In genomic region chr9:63612565-63613515, GRCm38 (mm10) we compare ENCODE assay signal across 9 mouse cellular contexts. TPM values are rescaled to one million over a fixed set of nuclear protein-coding genes. Genes with fewer than 3 reads are reported as not detected.
DNase-seq lines count a peak whose midpoint lies in the region; ATAC-seq and TF ChIP-seq lines count a peak whose summit lies in the region.
"Had no signal": no experiment of that assay in that cellular context is flagged by ENCODE, and none has a peak within 500 bp of the region (broad histone marks: within the 10 kb centered on the region; RNA-seq: fewer than 3 reads in every experiment).

No protein-coding gene starts in this region.

- H3K4me1 ChIP-seq in megakaryocyte, embryonic 14.5 days = peaks cover 78% of the 10 kb centered on the region
- H3K4me1 ChIP-seq in embryonic facial prominence, embryonic 11.5 days (ENCODE audit: control insufficient read depth, insufficient read depth, low read length) = peaks cover 7% of the 10 kb centered on the region
- H3K4me1 ChIP-seq in intestine, postnatal 0 days (replicated peaks; ENCODE audit: control insufficient read depth, insufficient read depth, low read length) = peaks cover 3% of the 10 kb centered on the region; the same call in 1 of the 2 replicates
- H3K4me1 ChIP-seq in lung, postnatal 0 days (ENCODE audit: insufficient read depth, low read depth, low read length) = peaks cover 19% of the 10 kb centered on the region

- peak; percentile 62 for TF ChIP-seq CTCF in intestine, postnatal 0 days (IDR thresholded peaks at IDR 0.05; ENCODE audit: low read depth)
- peak; percentile 56 for TF ChIP-seq CTCF in lung, postnatal 0 days (IDR thresholded peaks at IDR 0.05)

- peaks cover 65% of the 10 kb centered on the region for H3K36me3 ChIP-seq in megakaryocyte, embryonic 14.5 days (replicated peaks; ENCODE audit: low read length)
- peaks cover 3% of the 10 kb centered on the region; the same call in 1 of the 2 replicates for H3K36me3 ChIP-seq in embryonic facial prominence, embryonic 11.5 days (replicated peaks; ENCODE audit: control insufficient read depth, insufficient read depth, low read depth, low read length)
- peaks cover 11% of the 10 kb centered on the region; the same call in 1 of the 2 replicates for H3K36me3 ChIP-seq in intestine, postnatal 0 days (ENCODE audit: control insufficient read depth, insufficient read depth)
- peaks cover 9% of the 10 kb centered on the region; the same call in 1 of the 2 replicates for H3K36me3 ChIP-seq in lung, postnatal 0 days (ENCODE audit: insufficient read depth, low read length)

- 44% methylated on average over 16 of the region's 16 CpGs for WGBS in embryonic facial prominence, embryonic 11.5 days
- 43% methylated on average over 16 of the region's 16 CpGs for WGBS in intestine, postnatal 0 days
- WGBS in lung, postnatal 0 days = 40% methylated on average over 16 of the region's 16 CpGs

- H3K27ac ChIP-seq in embryonic facial prominence, embryonic 11.5 days (replicated peaks; ENCODE audit: low read depth, low read length) = no peak overlapping the region
- peak overlapping the region; percentile 54; the same call in 1 of the 2 replicates for H3K27ac ChIP-seq in intestine, postnatal 0 days (ENCODE audit: low read depth, low read length)
- H3K27ac ChIP-seq in lung, postnatal 0 days (ENCODE audit: low read length) = 0 out of 2 replicates have a peak overlapping the region, but pooled peaks have one; percentile 26

- peak overlapping the region; percentile 25; the same call in 1 of the 2 replicates for H3K9ac ChIP-seq in embryonic facial prominence, embryonic 11.5 days (replicated peaks; ENCODE audit: low read length)
- H3K9ac ChIP-seq in intestine, postnatal 0 days (ENCODE audit: low read depth, low read length) = 0 out of 2 replicates have a peak overlapping the region, but pooled peaks have one; percentile 26
- no peak overlapping the region for H3K9ac ChIP-seq in lung, postnatal 0 days (replicated peaks; ENCODE audit: low read depth)

- TF ChIP-seq EP300 in lung, postnatal 0 days (IDR thresholded peaks at IDR 0.05) = no peak

- H3K4me2 ChIP-seq in embryonic facial prominence, embryonic 11.5 days (ENCODE audit: low read depth, low read length) = no peak overlapping the region
- peak overlapping the region; percentile 30 for H3K4me2 ChIP-seq in intestine, postnatal 0 days (replicated peaks; ENCODE audit: low read depth)
- H3K4me2 ChIP-seq in lung, postnatal 0 days (replicated peaks; ENCODE audit: low read depth, low read length) = peak overlapping the region; percentile 25; the same call in 1 of the 2 replicates

- no peak for ATAC-seq in megakaryocyte, adult 5-6 weeks (ENCODE audit: poor library complexity, severe bottlenecking)
- peak; percentile 68; the same call in 1 of the 2 replicates for ATAC-seq in embryonic facial prominence, embryonic 11.5 days (replicated peaks; ENCODE audit: insufficient number of reproducible peaks, low FRiP score, low TSS enrichment, low read depth)
- ATAC-seq in intestine, postnatal 0 days = peak; percentile 50
- ATAC-seq in lung, postnatal 0 days = peak; percentile 77
- ATAC-seq in erythroid progenitor cell, adult 5-6 weeks (replicated peaks; ENCODE audit: low FRiP score, poor library complexity, severe bottlenecking) = no peak
- ATAC-seq: Patski had no signal

- H3K27me3 ChIP-seq in megakaryocyte, embryonic 14.5 days (replicated peaks) = no peaks in the 10 kb centered on the region
- H3K27me3 ChIP-seq in embryonic facial prominence, embryonic 11.5 days (ENCODE audit: control insufficient read depth, insufficient read depth, low read length) = no peaks in the 10 kb centered on the region
- no peaks in the 10 kb centered on the region for H3K27me3 ChIP-seq in intestine, postnatal 0 days (replicated peaks; ENCODE audit: control insufficient read depth, insufficient read depth, low read length)
- no peaks in the 10 kb centered on the region for H3K27me3 ChIP-seq in lung, postnatal 0 days (replicated peaks; ENCODE audit: insufficient read depth, low read length)
- H3K27me3 ChIP-seq: Patski had no signal

- no peaks in the 10 kb centered on the region for H3K9me3 ChIP-seq in megakaryocyte, embryonic 14.5 days
- H3K9me3 ChIP-seq in embryonic facial prominence, embryonic 11.5 days (replicated peaks; ENCODE audit: control insufficient read depth, low read length) = no peaks in the 10 kb centered on the region
- H3K9me3 ChIP-seq in intestine, postnatal 0 days (ENCODE audit: control insufficient read depth) = no peaks in the 10 kb centered on the region
- H3K9me3 ChIP-seq in lung, postnatal 0 days (ENCODE audit: low read length) = no peaks in the 10 kb centered on the region

- H3K4me3 ChIP-seq in megakaryocyte, embryonic 14.5 days (replicated peaks) = peak overlapping the region; percentile 81
- no peak overlapping the region for H3K4me3 ChIP-seq in embryonic facial prominence, embryonic 11.5 days (ENCODE audit: low read depth, low read length)
- no peak overlapping the region for H3K4me3 ChIP-seq in intestine, postnatal 0 days (ENCODE audit: low read depth, low read length)
- no peak overlapping the region for H3K4me3 ChIP-seq in lung, postnatal 0 days (ENCODE audit: low read depth, low read length)

- peak; percentile 72 for DNase-seq in embryonic facial prominence, embryonic 11.5 days (ENCODE audit: low spot score)
- peak; percentile 80 for DNase-seq in lung, postnatal 0 days (ENCODE audit: low spot score)
- DNase-seq in layer of hippocampus, adult 9-11 months = no peak
- DNase-seq in right cerebral cortex, adult 18-20 months = no peak

RNA-seq across cellular contexts. Expression of gene Aagab, which starts 10.4 kb away (rescaled TPM):
- 1.3 and 4.4 TPM in 2 replicates for polyA plus RNA-seq in megakaryocyte, embryonic 14.5 days (2012; ENCODE audit: insufficient read depth, low replicate concordance)
- 12.5 and 13.3 TPM in 2 replicates for total RNA-seq in megakaryocyte, adult 5-6 weeks (2015)
- 24.5 and 25.6 TPM in 2 replicates for total RNA-seq in megakaryocyte, adult 5-6 weeks (2017)
- 33.5 and 37.4 TPM in 2 replicates for polyA plus RNA-seq in embryonic facial prominence, embryonic 11.5 days (2014; fragmentation: Nextera tagmentation; extraction: Ambion mirVana)
- 26.1 and 26.5 TPM in 2 replicates for polyA plus RNA-seq in intestine, postnatal 0 days (2015; fragmentation: Nextera tagmentation; extraction: Ambion mirVana)
- polyA plus RNA-seq in lung, postnatal 0 days (2015; fragmentation: Nextera tagmentation; extraction: Ambion mirVana) = 17.0 and 20.5 TPM in 2 replicates
- total RNA-seq in erythroid progenitor cell, adult 5-6 weeks (2015; ENCODE audit: low replicate concordance) = 18.4 and 24.3 TPM in 2 replicates
- total RNA-seq in erythroid progenitor cell, adult 5-6 weeks (2017; ENCODE audit: low replicate concordance) = 14.8 and 29.3 TPM in 2 replicates

RNA-seq across cellular contexts. Expression of gene Iqch, which starts 10.5 kb away (rescaled TPM):
- polyA plus RNA-seq in megakaryocyte, embryonic 14.5 days (2012; ENCODE audit: insufficient read depth, low replicate concordance) = not detected in 2 replicates
- not detected in 2 replicates for total RNA-seq in megakaryocyte, adult 5-6 weeks (2015)
- total RNA-seq in megakaryocyte, adult 5-6 weeks (2017) = not detected in 2 replicates
- polyA plus RNA-seq in embryonic facial prominence, embryonic 11.5 days (2014; fragmentation: Nextera tagmentation; extraction: Ambion mirVana) = 0.17 TPM in 1 of 2 replicates, not detected in the other
- polyA plus RNA-seq in intestine, postnatal 0 days (2015; fragmentation: Nextera tagmentation; extraction: Ambion mirVana) = 0.04 TPM in 1 of 2 replicates, not detected in the other
- 0.06 and 0.24 TPM in 2 replicates for polyA plus RNA-seq in lung, postnatal 0 days (2015; fragmentation: Nextera tagmentation; extraction: Ambion mirVana)
- not detected in 2 replicates for total RNA-seq in erythroid progenitor cell, adult 5-6 weeks (2015; ENCODE audit: low replicate concordance)
- total RNA-seq in erythroid progenitor cell, adult 5-6 weeks (2017; ENCODE audit: low replicate concordance) = not detected in 2 replicates

Comparison
In these comparisons a context has a peak if more than half of its experiments do, and no peak if none do; other contexts are left out.
1. ATAC-seq: peak in embryonic facial prominence, embryonic 11.5 days (single experiment), intestine, postnatal 0 days (single experiment) and lung, postnatal 0 days (single experiment); none in megakaryocyte, adult 5-6 weeks (single experiment) and erythroid progenitor cell, adult 5-6 weeks (single experiment).
2. DNase-seq: peak in embryonic facial prominence, embryonic 11.5 days (single experiment) and lung, postnatal 0 days (single experiment); none in layer of hippocampus, adult 9-11 months (single experiment) and right cerebral cortex, adult 18-20 months (single experiment).